Mouse (Mus musculus) C2C12 (cell line): ENCODE measurements at regions not wholly inside any gene's neighbourhood (a gene's known extent, or its start where the extent isn't known, plus 50 kb on each side); places are given as distances from the start of the nearest gene placed in this dataset.

Source experiments
- H3K27me3 ChIP-seq: one replicate; pipeline ENCODE4 v1.6.1; 2011; ENCODE audit not compliant: control insufficient read depth, insufficient read depth, insufficient read length
- H3K36me3 ChIP-seq: one replicate; pipeline ENCODE4 v1.6.1; 2011; ENCODE audit not compliant: control insufficient read depth, insufficient read depth
- H3K4me3 ChIP-seq: one replicate; pipeline ENCODE4 v1.5.1; 2011; ENCODE audit warnings: mild to moderate bottlenecking, control low read depth; ENCODE audit not compliant: poor library complexity, insufficient read depth, severe bottlenecking
- H3K79me2 ChIP-seq: one replicate; pipeline ENCODE4 v1.6.1; 2011; ENCODE audit not compliant: control insufficient read depth, insufficient read depth
- H3K79me3 ChIP-seq: one replicate; pipeline ENCODE4 v1.6.1; 2011; ENCODE audit warnings: low read depth, control low read depth
- H3ac ChIP-seq: one replicate; pipeline ENCODE3; 2011; ENCODE audit warnings: low read depth; ENCODE audit not compliant: control insufficient read depth, insufficient read length
- CEBPB ChIP-seq: IDR thresholded peaks from one replicate; pipeline ENCODE4 v1.6.1; 2011; ENCODE audit warnings: low read depth, mild to moderate bottlenecking, control low read depth, moderate library complexity
- CTCF ChIP-seq: IDR thresholded peaks from one replicate; pipeline ENCODE4 v1.5.1; 2011; ENCODE audit not compliant: control insufficient read depth, insufficient read depth, insufficient read length
- FOSL1 ChIP-seq: IDR thresholded peaks from one replicate; pipeline ENCODE4 v1.8.0; 2011; ENCODE audit warnings: mild to moderate bottlenecking, low read length; ENCODE audit not compliant: poor library complexity, insufficient read depth, severe bottlenecking
- MAX ChIP-seq: IDR thresholded peaks from one replicate; pipeline ENCODE4 v1.6.1; 2011; ENCODE audit warnings: mild to moderate bottlenecking, control low read depth
- MYOD1 ChIP-seq: IDR thresholded peaks from one replicate; pipeline ENCODE4 v1.6.1; 2011; ENCODE audit warnings: low read depth; ENCODE audit not compliant: control insufficient read depth, insufficient read length
- MYOG ChIP-seq: IDR thresholded peaks from one replicate; pipeline ENCODE4 v1.6.1; 2011; ENCODE audit not compliant: control insufficient read depth, insufficient read length; ENCODE audit errors: extremely low read depth
- USF1 ChIP-seq: IDR thresholded peaks from one replicate; pipeline ENCODE4 v1.6.1; 2011; ENCODE audit warnings: low read depth, mild to moderate bottlenecking, control low read depth, moderate library complexity

- Histone ChIP-seq H3K36me3 (no peaks in the 10 kb centered on the region), H3K27me3 (no peaks in the 10 kb centered on the region), H3K4me3 (no peak overlapping the region), H3K79me3 (no peaks in the 10 kb centered on the region), H3K79me2 (no peaks in the 10 kb centered on the region), H3ac (no peak overlapping the region)
- TF ChIP-seq MYOG: no peak
- no peak for TF ChIP-seq MYOD1
- no peak for TF ChIP-seq CEBPB
- TF ChIP-seq MAX: no peak
- TF ChIP-seq USF1: no peak
- TF ChIP-seq FOSL1: no peak
- TF ChIP-seq CTCF: no peak
Observed at GRCm38 (mm10) chr10:66873468-66873867, 222.5 kb upstream of the Jmjd1c start.

- TF ChIP-seq USF1 (no peak), FOSL1 (no peak), CEBPB (no peak), MYOD1 (no peak), MAX (no peak), MYOG (no peak), CTCF (no peak)
- no peaks in the 10 kb centered on the region for H3K27me3 ChIP-seq
- no peaks in the 10 kb centered on the region for H3K36me3 ChIP-seq
- H3K79me2 ChIP-seq: no peaks in the 10 kb centered on the region
- no peak overlapping the region for H3ac ChIP-seq
- no peak overlapping the region for H3K4me3 ChIP-seq
- no peaks in the 10 kb centered on the region for H3K79me3 ChIP-seq
Observed at GRCm38 (mm10) chr10:66879071-66879470, 216.9 kb upstream of the Jmjd1c start.

DNA sequence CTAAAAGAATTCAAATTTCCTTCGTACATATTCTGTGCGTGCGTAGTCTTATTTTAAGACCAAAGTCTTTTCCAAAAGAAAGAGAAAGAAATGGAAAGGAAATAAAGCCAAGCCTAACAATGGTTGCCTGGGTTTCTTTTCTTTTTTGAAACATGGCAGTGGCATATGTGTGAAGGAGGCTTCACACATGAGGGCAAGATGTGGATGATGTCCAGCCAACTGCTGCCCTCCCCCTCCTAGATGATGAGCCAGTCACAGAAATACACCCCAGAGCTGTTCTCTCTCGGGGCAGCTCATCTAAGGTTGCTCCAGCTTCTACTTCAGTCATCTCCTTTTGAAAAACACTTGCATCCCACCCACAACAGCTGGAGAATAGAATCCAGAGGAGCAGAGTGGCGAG is 213.1 kb upstream of the Jmjd1c start:
- H3K36me3 ChIP-seq: no peaks in the 10 kb centered on the region
- no peak for TF ChIP-seq MYOD1
- no peak for TF ChIP-seq MYOG
- TF ChIP-seq MAX: no peak
- H3K79me2 ChIP-seq: no peaks in the 10 kb centered on the region
- no peaks in the 10 kb centered on the region for H3K79me3 ChIP-seq
- no peak overlapping the region for H3K4me3 ChIP-seq
- H3K27me3 ChIP-seq: no peaks in the 10 kb centered on the region
- no peak overlapping the region for H3ac ChIP-seq

DNA sequence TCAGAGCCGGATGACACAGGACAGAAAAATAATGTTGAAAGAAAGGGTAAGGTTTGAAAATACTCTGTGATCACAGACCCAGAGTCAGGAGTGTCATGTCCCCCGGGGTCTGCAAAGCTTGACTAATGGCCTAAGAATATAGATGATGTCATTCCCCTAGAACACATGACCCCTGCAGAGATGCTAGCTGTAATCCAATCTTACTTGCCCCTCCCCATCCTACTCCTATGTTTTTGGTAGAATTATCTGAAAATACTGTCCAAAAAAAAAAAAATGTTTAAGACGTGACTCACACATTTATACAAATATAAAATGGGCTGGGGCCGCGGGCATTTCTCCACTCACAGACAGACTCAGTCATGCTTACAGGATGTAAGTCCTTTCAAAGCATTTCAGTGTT is 210.3 kb upstream of the Jmjd1c start:
- Histone ChIP-seq H3K27me3 (no peaks in the 10 kb centered on the region), H3ac (no peak overlapping the region), H3K36me3 (no peaks in the 10 kb centered on the region), H3K79me3 (no peaks in the 10 kb centered on the region), H3K4me3 (no peak overlapping the region), H3K79me2 (no peaks in the 10 kb centered on the region)
- TF ChIP-seq MYOG (no peak), FOSL1 (peak; percentile 74), USF1 (peak; percentile 88), MAX (no peak), MYOD1 (no peak), CEBPB (no peak), CTCF (no peak)

- Histone ChIP-seq H3K4me3 (no peak overlapping the region), H3ac (no peak overlapping the region), H3K79me3 (no peaks in the 10 kb centered on the region)
Observed at GRCm38 (mm10) chr10:66889786-66890555, 206.0 kb upstream of the Jmjd1c start.

GRCm38 (mm10) chr10:66891811-66892210 is 204.1 kb upstream of the Jmjd1c start:
- no peaks in the 10 kb centered on the region for H3K79me2 ChIP-seq
- H3K4me3 ChIP-seq: no peak overlapping the region
- no peaks in the 10 kb centered on the region for H3K27me3 ChIP-seq
- peak; percentile 78 for TF ChIP-seq FOSL1
- no peak for TF ChIP-seq MAX
- H3ac ChIP-seq: no peak overlapping the region
- no peaks in the 10 kb centered on the region for H3K36me3 ChIP-seq
- no peaks in the 10 kb centered on the region for H3K79me3 ChIP-seq

More at GRCm38 (mm10) chr10:66889786-66890555, 206.0 kb upstream of the Jmjd1c start:
- Histone ChIP-seq H3K36me3 (no peaks in the 10 kb centered on the region), H3K79me2 (no peaks in the 10 kb centered on the region), H3K27me3 (no peaks in the 10 kb centered on the region)
- no peak for TF ChIP-seq USF1
- TF ChIP-seq MYOD1: no peak
- no peak for TF ChIP-seq MAX
- TF ChIP-seq FOSL1: no peak
- no peak for TF ChIP-seq MYOG
- no peak for TF ChIP-seq CTCF
- no peak for TF ChIP-seq CEBPB
